Mouse (Mus musculus) monocyte, adult 2 months (primary cell): Measurements from ENCODE around the gene Lrrc46.
A peak's percentile ranks its signal among the peaks of the same experiment; 100 is the strongest.

Experiments used
- DNase-seq, 2 experiments: peaks; one replicate each; pipeline ENCODE4 v3.0.0; 2022; ENCODE audit warnings: low spot score in 2 of 2, low read depth in 1 of 2

The Lrrc46 gene

DNA sequence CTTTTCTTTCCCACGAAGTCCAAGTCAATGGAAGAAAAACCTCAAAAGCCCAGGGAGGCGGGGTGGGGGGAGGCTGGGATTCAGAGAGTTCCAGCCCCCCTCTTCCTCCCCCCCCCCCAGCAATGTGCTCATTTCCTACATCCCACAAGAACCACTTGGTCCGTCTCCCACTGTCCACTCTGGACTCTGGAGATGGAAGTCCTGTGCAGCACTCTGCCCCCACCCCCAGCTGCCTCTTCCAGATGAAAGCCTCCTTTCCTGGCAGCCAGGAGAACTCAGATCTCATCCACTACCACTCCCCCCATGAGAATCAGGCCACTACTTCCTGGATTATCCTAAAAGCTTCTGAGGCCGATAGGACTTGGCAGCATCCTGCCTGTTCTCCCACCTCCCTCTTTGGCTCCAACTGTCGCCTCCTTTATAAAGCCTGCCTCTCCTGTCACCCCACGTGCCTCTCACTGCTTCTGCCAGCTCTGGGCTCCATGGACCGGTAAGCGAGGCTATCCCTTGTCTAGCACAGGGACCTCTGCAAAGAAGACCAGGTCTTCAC lies 28.0 kb downstream of the Lrrc46 start, which contains the start of gene Sp6:
Sp6 (plus strand) TSS at position 274 of the 550 bp plus-strand sequence.
- DNase-seq = no peak

- DNase-seq = no peak
These were observed 31.9 kb downstream of the Lrrc46 start for GRCm38 (mm10) chr11:97009198-97009790.

DNA sequence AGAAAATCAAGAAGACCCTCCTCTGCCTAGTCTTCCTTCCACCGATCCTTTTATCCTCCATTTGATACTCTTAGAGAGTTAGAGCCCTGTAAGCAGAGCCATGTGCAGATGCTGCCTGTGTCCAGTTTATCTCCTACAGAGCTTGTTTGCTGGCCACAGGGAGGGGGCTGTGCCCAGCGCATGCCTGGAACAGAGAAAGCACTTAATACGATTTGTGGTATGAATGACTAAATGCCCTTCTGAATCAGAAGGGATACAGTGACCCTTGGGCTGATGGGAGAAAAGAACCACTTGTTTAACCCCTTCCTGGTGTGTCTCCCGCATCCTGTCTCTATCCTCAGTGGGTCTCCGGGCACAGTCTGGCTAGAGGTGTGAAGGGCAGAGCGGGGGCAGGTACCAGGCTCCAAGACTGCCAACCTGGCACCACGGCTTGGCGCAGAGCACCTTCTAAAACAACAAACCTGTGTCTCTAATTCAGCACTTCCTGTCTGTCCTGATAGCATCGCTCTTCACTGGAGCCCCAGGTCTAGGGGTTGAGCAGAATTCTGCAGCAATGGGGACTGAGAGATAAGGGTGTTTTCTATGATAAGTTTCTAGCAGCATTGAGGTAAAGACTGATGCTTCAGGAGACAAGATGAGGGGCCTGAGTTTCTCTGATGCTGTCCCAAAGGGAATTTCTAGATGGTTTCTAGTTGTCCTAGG lies 34.0 kb downstream of the Lrrc46 start:
- DNase-seq = no peak

DNA sequence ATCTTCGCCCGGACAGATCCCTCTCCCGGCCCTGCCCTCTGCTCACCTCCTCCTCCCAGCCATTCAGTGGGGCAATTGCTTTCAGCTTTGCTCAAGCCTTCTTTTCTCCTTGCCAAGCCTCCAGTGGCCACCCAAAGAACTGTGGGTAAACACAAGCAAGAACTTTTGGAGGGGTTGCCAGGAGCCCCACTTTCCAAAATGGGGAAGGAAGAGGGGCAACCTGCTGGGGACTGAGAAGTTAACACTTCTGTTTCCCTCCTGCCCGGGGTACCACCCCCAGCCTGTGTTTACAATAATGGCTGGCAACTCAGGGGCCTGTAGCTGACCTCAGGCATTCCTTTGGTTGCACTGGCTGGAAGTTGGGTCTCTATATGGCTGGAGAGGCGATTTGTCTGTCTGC lies 38.0 kb downstream of the Lrrc46 start:
- no peak for DNase-seq

GRCm38 (mm10) chr11:96997380-96997956 lies 43.7 kb downstream of the Lrrc46 start:
- DNase-seq = no peak

GRCm38 (mm10) chr11:96996773-96997379 lies 44.3 kb downstream of the Lrrc46 start:
- DNase-seq = no peak

- DNase-seq = no peak
These were observed 45.1 kb downstream of the Lrrc46 start for GRCm38 (mm10) chr11:96995836-96996772.

- DNase-seq = no peak
These were observed 46.2 kb downstream of the Lrrc46 start for GRCm38 (mm10) chr11:96995031-96995430.

- no peak for DNase-seq
These were observed 48.4 kb downstream of the Lrrc46 start for GRCm38 (mm10) chr11:96992722-96993311.

DNA sequence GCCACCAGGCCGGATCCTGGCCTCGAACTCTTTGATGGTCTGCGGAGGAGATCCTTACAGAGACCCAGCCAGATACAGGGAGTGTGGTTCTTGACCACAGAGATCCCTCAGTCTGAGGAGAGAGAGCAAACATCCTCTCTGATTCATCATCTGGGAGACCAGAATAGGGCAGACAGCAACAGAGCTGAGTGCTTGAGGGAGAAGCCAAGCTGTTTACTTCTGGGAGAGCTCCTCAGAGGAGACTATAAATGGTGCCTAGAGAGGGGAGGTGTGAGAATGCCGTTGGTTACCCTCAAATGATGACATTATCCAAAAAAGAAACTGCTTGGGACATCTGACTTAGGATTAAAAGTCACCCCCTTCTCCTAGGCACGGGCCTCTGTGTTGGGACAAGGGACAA lies 49.7 kb downstream of the Lrrc46 start:
- DNase-seq = no peak

- peak in 1 of 2 experiments; percentile 23 for DNase-seq
These were observed 53.1 kb downstream of the Lrrc46 start for GRCm38 (mm10) chr11:96987873-96988655.

GRCm38 (mm10) chr11:96986463-96986862 lies 54.7 kb downstream of the Lrrc46 start:
- DNase-seq = no peak

DNA sequence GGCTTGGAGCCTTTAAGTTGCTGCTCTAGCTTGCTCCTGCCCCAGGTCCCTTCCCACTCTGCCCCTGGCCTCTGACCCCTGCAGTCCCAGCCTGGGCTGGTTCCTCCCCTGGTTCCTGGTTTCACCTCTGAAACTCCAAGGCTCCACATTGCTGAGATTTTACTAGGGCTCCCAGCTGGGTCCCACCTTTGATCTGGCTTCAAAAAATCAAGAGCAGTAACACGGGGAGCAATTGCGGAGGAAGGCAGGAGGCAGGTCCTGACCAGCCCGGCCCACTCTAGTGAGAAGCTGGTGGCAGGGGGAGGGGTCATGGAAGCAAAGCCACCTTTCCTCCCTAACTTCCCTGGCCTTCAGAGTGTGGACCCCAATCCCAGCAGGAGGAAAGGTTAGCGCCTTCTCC lies 56.3 kb downstream of the Lrrc46 start:
- DNase-seq = no peak
